Mouse (Mus musculus) olfactory bulb, adult 2 months (tissue): ENCODE measurements around the gene Hs3st3a1.

ENCODE experiments used
- CTCF ChIP-seq: fragments of 200-500 bp; IDR thresholded peaks from 2 replicates; pipeline ENCODE4 v1.5.1; 2012; ENCODE audit warnings: low read depth, mild to moderate bottlenecking, low read length, moderate library complexity; ENCODE audit not compliant: insufficient read depth
- POLR2A ChIP-seq: fragments of 200-500 bp; IDR thresholded peaks from 2 replicates; pipeline ENCODE4 v1.6.1; 2012; ENCODE audit warnings: mild to moderate bottlenecking, low read depth, low read length, moderate library complexity; ENCODE audit not compliant: insufficient read depth

DNA sequence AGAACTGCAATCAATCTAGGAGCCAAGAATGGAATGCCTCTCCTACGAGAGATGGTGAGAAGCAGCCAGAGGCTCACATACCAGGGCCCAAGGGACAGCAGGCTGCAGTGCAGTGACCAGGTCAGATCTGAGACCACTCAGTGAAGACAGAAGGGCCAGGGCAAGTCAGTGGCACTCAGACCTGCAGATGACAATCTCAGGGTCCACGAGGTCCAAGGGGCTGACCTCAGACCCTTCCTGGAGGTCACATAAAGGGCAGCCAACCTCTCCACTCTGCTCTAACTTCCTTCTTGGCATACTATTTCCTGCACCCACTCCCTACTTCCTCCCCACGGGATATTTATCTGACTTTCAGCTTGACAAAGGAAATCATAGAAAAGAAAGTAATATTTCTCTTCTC lies 60.8 kb downstream of the Hs3st3a1 start:
- no peak for TF ChIP-seq POLR2A
- no peak for TF ChIP-seq CTCF
